In the genomic region with DNA sequence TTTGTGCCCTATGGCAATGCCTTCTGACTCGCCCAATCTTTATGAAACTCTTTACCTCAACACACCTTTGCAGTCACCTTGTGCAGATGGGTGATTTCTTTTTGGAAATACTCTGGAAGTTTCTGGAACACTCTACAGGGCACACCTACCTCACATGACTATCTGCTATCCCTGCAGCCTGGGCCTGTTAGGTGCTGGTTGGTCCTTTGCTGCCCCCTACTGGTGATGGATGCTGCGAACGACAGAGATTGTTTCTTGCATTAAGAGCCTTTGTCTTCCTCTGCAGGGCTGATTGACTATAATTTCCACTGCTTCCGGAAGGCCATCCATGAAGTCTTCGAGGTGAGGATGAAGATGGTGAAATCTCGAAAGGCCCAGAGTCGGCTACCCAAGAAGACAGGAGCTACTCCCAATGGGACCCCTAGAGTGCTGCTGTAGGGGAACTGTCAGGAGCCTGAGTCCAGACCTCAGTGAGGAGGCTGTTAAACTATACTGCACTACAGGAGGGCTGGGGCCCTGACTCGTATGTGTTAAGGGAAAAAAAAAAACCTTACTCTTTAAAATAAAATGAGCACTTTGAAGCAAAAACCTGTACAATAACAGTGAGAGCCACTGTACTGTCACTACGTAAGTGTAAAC, we compare ENCODE assay signal across 1 mouse cellular context.
TF ChIP-seq lines count a peak whose summit lies in the region.

No protein-coding gene starts in this region.

TF ChIP-seq in CH12.LX, 34 proteins besides CTCF, POLR2A, EP300 and RAD21 (continued from another document):
- TF ChIP-seq TCF12 (IDR thresholded peaks at IDR 0.05; ENCODE audit: low read depth, low read length), result 0 out of 2 replicates have a peak, but pooled peaks have one; percentile 23
- no peak for TF ChIP-seq MAZ (IDR thresholded peaks at IDR 0.05; ENCODE audit: low read depth, low read length)
- no peak for TF ChIP-seq SIN3A (IDR thresholded peaks at IDR 0.05; ENCODE audit: low read length)
- peak; percentile 87 for TF ChIP-seq SMC3 (IDR thresholded peaks at IDR 0.05; ENCODE audit: low read depth, low read length)
- no peak for TF ChIP-seq JUN (IDR thresholded peaks at IDR 0.05; ENCODE audit: insufficient read depth, low read depth, low read length)
- no peak for TF ChIP-seq ELF1 (IDR thresholded peaks at IDR 0.05; ENCODE audit: low read depth, low read length)
- TF ChIP-seq UBTF (IDR thresholded peaks at IDR 0.05; ENCODE audit: low read depth, low read length), result no peak
- TF ChIP-seq IRF4 (IDR thresholded peaks at IDR 0.05; ENCODE audit: low read depth, low read length), result peak; percentile 37; the same call in 1 of the 2 replicates
- TF ChIP-seq KAT2A (IDR thresholded peaks at IDR 0.05; ENCODE audit: insufficient replicate concordance, low read length), result no peak
- no peak for TF ChIP-seq CHD2 (IDR thresholded peaks at IDR 0.05; ENCODE audit: low read length)
- TF ChIP-seq ZC3H11A (IDR thresholded peaks at IDR 0.05; ENCODE audit: low read depth, low read length), result peak; percentile 40
- no peak for TF ChIP-seq NRF1 (IDR thresholded peaks at IDR 0.05; ENCODE audit: low read depth, low read length)
- TF ChIP-seq ETS1 (conservative IDR thresholded peaks at IDR 0.05; ENCODE audit: low read depth, low read length), result no peak
- no peak for TF ChIP-seq ZKSCAN1 (IDR thresholded peaks at IDR 0.05; ENCODE audit: borderline replicate concordance, low read depth, low read length)
- TF ChIP-seq RCOR1 (conservative IDR thresholded peaks at IDR 0.05; ENCODE audit: low read depth, low read length), result peak; percentile 54; the same call in 1 of the 2 replicates
- no peak for TF ChIP-seq JUND (conservative IDR thresholded peaks at IDR 0.05; ENCODE audit: low read depth, low read length)
